Mouse (Mus musculus): ENCODE data around the gene Klhl29. TPM values are rescaled to one million over a fixed set of nuclear protein-coding genes. Genes with fewer than 3 reads are reported as not detected.

Gene Klhl29
- polyA plus RNA-seq, 1 experiment, result 2.4 TPM

- Histone ChIP-seq H3K36me3 (ENCODE audit: control insufficient read depth, insufficient read depth, low read length) (no peaks in the 10 kb centered on the region), H3K4me3 (ENCODE audit: insufficient read depth, low read depth, low read length) (no peak overlapping the region), H3K4me1 (ENCODE audit: control insufficient read depth, insufficient read depth, low read length) (no peaks in the 10 kb centered on the region), H3K27me3 (replicated peaks; ENCODE audit: control insufficient read depth, insufficient read depth, low read length) (no peaks in the 10 kb centered on the region), H3K27ac (ENCODE audit: insufficient read depth, low read depth, low read length) (no peak overlapping the region)
- TF ChIP-seq CTCF (conservative IDR thresholded peaks at IDR 0.05; ENCODE audit: insufficient read depth, insufficient read length, low read depth, low read length) (no peak), POLR2A (IDR thresholded peaks at IDR 0.05; ENCODE audit: low read depth, low read length) (no peak)
- WGBS, result 35% methylated on average over 6 of the region's 6 CpGs
- DNase-seq, result no peak
Observed at GRCm38 (mm10) chr12:5247505-5247904, 128.0 kb downstream of the Klhl29 start.

GRCm38 (mm10) chr12:5246721-5247341 is 128.7 kb downstream of the Klhl29 start:
- no peaks in the 10 kb centered on the region for H3K27me3 ChIP-seq (replicated peaks; ENCODE audit: control insufficient read depth, insufficient read depth, low read length)
- no peak for TF ChIP-seq POLR2A (IDR thresholded peaks at IDR 0.05; ENCODE audit: low read depth, low read length)
- TF ChIP-seq CTCF (conservative IDR thresholded peaks at IDR 0.05; ENCODE audit: insufficient read depth, insufficient read length, low read depth, low read length), result no peak
- H3K4me1 ChIP-seq (ENCODE audit: control insufficient read depth, insufficient read depth, low read length), result no peaks in the 10 kb centered on the region
- H3K27ac ChIP-seq (ENCODE audit: insufficient read depth, low read depth, low read length), result no peak overlapping the region
- no peak overlapping the region for H3K4me3 ChIP-seq (ENCODE audit: insufficient read depth, low read depth, low read length)
- WGBS, result 50% methylated on average over 15 of the region's 15 CpGs
- H3K36me3 ChIP-seq (ENCODE audit: control insufficient read depth, insufficient read depth, low read length), result no peaks in the 10 kb centered on the region
- DNase-seq, result no peak

- no peaks in the 10 kb centered on the region for H3K36me3 ChIP-seq (ENCODE audit: control insufficient read depth, insufficient read depth, low read length)
- WGBS, result 69% methylated on average over 9 of the region's 9 CpGs
- no peak overlapping the region for H3K4me3 ChIP-seq (ENCODE audit: insufficient read depth, low read depth, low read length)
- no peak for DNase-seq
- TF ChIP-seq CTCF (conservative IDR thresholded peaks at IDR 0.05; ENCODE audit: insufficient read depth, insufficient read length, low read depth, low read length), result no peak
- TF ChIP-seq POLR2A (IDR thresholded peaks at IDR 0.05; ENCODE audit: low read depth, low read length), result no peak
- H3K27me3 ChIP-seq (replicated peaks; ENCODE audit: control insufficient read depth, insufficient read depth, low read length), result no peaks in the 10 kb centered on the region
- no peak overlapping the region for H3K27ac ChIP-seq (ENCODE audit: insufficient read depth, low read depth, low read length)
- H3K4me1 ChIP-seq (ENCODE audit: control insufficient read depth, insufficient read depth, low read length), result no peaks in the 10 kb centered on the region
Observed at GRCm38 (mm10) chr12:5246193-5246621, 129.3 kb downstream of the Klhl29 start.

- Histone ChIP-seq H3K4me1 (ENCODE audit: control insufficient read depth, insufficient read depth, low read length) (no peaks in the 10 kb centered on the region), H3K27ac (ENCODE audit: insufficient read depth, low read depth, low read length) (no peak overlapping the region), H3K27me3 (replicated peaks; ENCODE audit: control insufficient read depth, insufficient read depth, low read length) (no peaks in the 10 kb centered on the region), H3K4me3 (ENCODE audit: insufficient read depth, low read depth, low read length) (no peak overlapping the region), H3K36me3 (ENCODE audit: control insufficient read depth, insufficient read depth, low read length) (no peaks in the 10 kb centered on the region)
- DNase-seq, result no peak
- TF ChIP-seq CTCF (conservative IDR thresholded peaks at IDR 0.05; ENCODE audit: insufficient read depth, insufficient read length, low read depth, low read length) (no peak), POLR2A (IDR thresholded peaks at IDR 0.05; ENCODE audit: low read depth, low read length) (no peak)
- 86% methylated on average over 4 of the region's 4 CpGs for WGBS
Observed at GRCm38 (mm10) chr12:5245207-5245597, 130.3 kb downstream of the Klhl29 start.

GRCm38 (mm10) chr12:5244431-5245206 is 130.9 kb downstream of the Klhl29 start:
- no peaks in the 10 kb centered on the region for H3K4me1 ChIP-seq (ENCODE audit: control insufficient read depth, insufficient read depth, low read length)
- WGBS, result 91% methylated on average over 10 of the region's 10 CpGs
- DNase-seq, result no peak
- TF ChIP-seq CTCF (conservative IDR thresholded peaks at IDR 0.05; ENCODE audit: insufficient read depth, insufficient read length, low read depth, low read length), result no peak
- no peak for TF ChIP-seq POLR2A (IDR thresholded peaks at IDR 0.05; ENCODE audit: low read depth, low read length)
- no peak overlapping the region for H3K27ac ChIP-seq (ENCODE audit: insufficient read depth, low read depth, low read length)
- no peak overlapping the region for H3K4me3 ChIP-seq (ENCODE audit: insufficient read depth, low read depth, low read length)
- no peaks in the 10 kb centered on the region for H3K36me3 ChIP-seq (ENCODE audit: control insufficient read depth, insufficient read depth, low read length)
- H3K27me3 ChIP-seq (replicated peaks; ENCODE audit: control insufficient read depth, insufficient read depth, low read length), result no peaks in the 10 kb centered on the region

GRCm38 (mm10) chr12:5243867-5244266 is 131.6 kb downstream of the Klhl29 start:
- 95% methylated on average over 6 of the region's 6 CpGs for WGBS
- Histone ChIP-seq H3K4me1 (ENCODE audit: control insufficient read depth, insufficient read depth, low read length) (no peaks in the 10 kb centered on the region), H3K4me3 (ENCODE audit: insufficient read depth, low read depth, low read length) (no peak overlapping the region), H3K27me3 (replicated peaks; ENCODE audit: control insufficient read depth, insufficient read depth, low read length) (no peaks in the 10 kb centered on the region), H3K36me3 (ENCODE audit: control insufficient read depth, insufficient read depth, low read length) (no peaks in the 10 kb centered on the region), H3K27ac (ENCODE audit: insufficient read depth, low read depth, low read length) (no peak overlapping the region)
- DNase-seq, result no peak
- TF ChIP-seq POLR2A (IDR thresholded peaks at IDR 0.05; ENCODE audit: low read depth, low read length) (no peak), CTCF (conservative IDR thresholded peaks at IDR 0.05; ENCODE audit: insufficient read depth, insufficient read length, low read depth, low read length) (no peak)

GRCm38 (mm10) chr12:5243449-5243848 is 132.0 kb downstream of the Klhl29 start:
- no peaks in the 10 kb centered on the region for H3K27me3 ChIP-seq (replicated peaks; ENCODE audit: control insufficient read depth, insufficient read depth, low read length)
- WGBS, result 28% methylated on average over 4 of the region's 4 CpGs
- TF ChIP-seq CTCF (conservative IDR thresholded peaks at IDR 0.05; ENCODE audit: insufficient read depth, insufficient read length, low read depth, low read length), result no peak
- TF ChIP-seq POLR2A (IDR thresholded peaks at IDR 0.05; ENCODE audit: low read depth, low read length), result no peak
- no peaks in the 10 kb centered on the region for H3K36me3 ChIP-seq (ENCODE audit: control insufficient read depth, insufficient read depth, low read length)
- peak; percentile 29 for DNase-seq
- H3K4me3 ChIP-seq (ENCODE audit: insufficient read depth, low read depth, low read length), result no peak overlapping the region
- no peaks in the 10 kb centered on the region for H3K4me1 ChIP-seq (ENCODE audit: control insufficient read depth, insufficient read depth, low read length)
- H3K27ac ChIP-seq (ENCODE audit: insufficient read depth, low read depth, low read length), result no peak overlapping the region
